Mouse (Mus musculus): ENCODE measurements around the gene Abcb4. TPM values are rescaled to one million over a fixed set of nuclear protein-coding genes. Genes with fewer than 3 reads are reported as not detected.
"Not testable (repeated sequence)": the region's sequence is repeated elsewhere in the genome, so short reads cannot be mapped to it uniquely, and the experiment has no call there.

The Abcb4 gene
- total RNA-seq, 2 experiments from 2014 or later = 2.7 to 3.9 TPM

GRCm38 (mm10) chr5:8904539-8904938 is 11.0 kb downstream of the Abcb4 start:
- peak in 1 of 2 experiments; percentile 29 for DNase-seq

- no peak for DNase-seq
Observed at GRCm38 (mm10) chr5:8911567-8912198, 18.2 kb downstream of the Abcb4 start.

- DNase-seq = no peak
Observed at GRCm38 (mm10) chr5:8916400-8916799, 22.9 kb downstream of the Abcb4 start.

- no peak for DNase-seq
Observed at GRCm38 (mm10) chr5:8917069-8917468, 23.6 kb downstream of the Abcb4 start.

- DNase-seq = peak in 1 of 2 experiments; percentile 27
Observed at GRCm38 (mm10) chr5:8928440-8928839, 34.9 kb downstream of the Abcb4 start.

GRCm38 (mm10) chr5:8937965-8938364 is 44.4 kb downstream of the Abcb4 start:
- DNase-seq = no peak

GRCm38 (mm10) chr5:8941266-8941665 is 47.7 kb downstream of the Abcb4 start:
- DNase-seq = not testable (repeated sequence)

- DNase-seq = no peak
Observed at GRCm38 (mm10) chr5:8943836-8944235, 50.3 kb downstream of the Abcb4 start.

GRCm38 (mm10) chr5:8947423-8948110 is 54.0 kb downstream of the Abcb4 start:
- DNase-seq = no peak

GRCm38 (mm10) chr5:8953660-8954059 is 60.1 kb downstream of the Abcb4 start:
- DNase-seq = no peak

- DNase-seq = no peak
Observed at GRCm38 (mm10) chr5:8955544-8955943, 62.0 kb downstream of the Abcb4 start.

GRCm38 (mm10) chr5:8960534-8960933 is 67.0 kb downstream of the Abcb4 start:
- DNase-seq = no peak

- DNase-seq = no peak
Observed at GRCm38 (mm10) chr5:8964487-8964886, 71.0 kb downstream of the Abcb4 start.

GRCm38 (mm10) chr5:8970694-8971093 is 77.2 kb downstream of the Abcb4 start:
- DNase-seq = no peak

GRCm38 (mm10) chr5:8972355-8972754 is 78.8 kb downstream of the Abcb4 start:
- DNase-seq = no peak

- no peak for DNase-seq
Observed at GRCm38 (mm10) chr5:8974721-8975120, 81.2 kb downstream of the Abcb4 start.

GRCm38 (mm10) chr5:8985470-8985869 is 92.0 kb downstream of the Abcb4 start:
- no peak for DNase-seq

GRCm38 (mm10) chr5:8987925-8988324 is 94.4 kb downstream of the Abcb4 start:
- DNase-seq = no peak

- DNase-seq = no peak
Observed at GRCm38 (mm10) chr5:8990526-8990925, 97.0 kb downstream of the Abcb4 start.

GRCm38 (mm10) chr5:8991626-8992025 is 98.1 kb downstream of the Abcb4 start:
- no peak for DNase-seq

- peak in 1 of 2 experiments; percentile 3 for DNase-seq
Observed at GRCm38 (mm10) chr5:8995966-8996685, 102.6 kb downstream of the Abcb4 start.

- DNase-seq = peak; percentile 97 to 98
Observed at GRCm38 (mm10) chr5:8996686-8997512, 103.4 kb downstream of the Abcb4 start, which contains the start of gene Crot. Gene Crot (minus strand): TSS chr5:8997324.
